Mouse (Mus musculus): ENCODE results near the gene Capn15.

GRCm38 (mm10) chr17:26024674-26025073 is 39.1 kb upstream of the Capn15 start:
- TF ChIP-seq MAX (IDR thresholded peaks at IDR 0.05; ENCODE audit: low read length) (no peak), CHD2 (IDR thresholded peaks at IDR 0.05; ENCODE audit: low read length) (no peak)

Data from MEL (cell line).